Mouse (Mus musculus) urinary bladder, postnatal 25 days (tissue): ENCODE data around the gene Lcn2.
A peak's percentile ranks its signal among the peaks of the same experiment; 100 is the strongest.

Experiments
- DNase-seq: peaks from one replicate; pipeline ENCODE4 v3.0.0; 2022; ENCODE audit warnings: low spot score

Lcn2 gene

GRCm38 (mm10) chr2:32412742-32413531 lies 24.9 kb upstream of the Lcn2 start:
- DNase-seq: no peak

- DNase-seq: no peak
Observed at GRCm38 (mm10) chr2:32411407-32411806, 23.4 kb upstream of the Lcn2 start.

- DNase-seq: no peak
Observed at GRCm38 (mm10) chr2:32408429-32409424, 20.7 kb upstream of the Lcn2 start.

GRCm38 (mm10) chr2:32407144-32407824 lies 19.2 kb upstream of the Lcn2 start:
- DNase-seq: no peak

GRCm38 (mm10) chr2:32404663-32405062 lies 16.6 kb upstream of the Lcn2 start:
- peak; percentile 97 for DNase-seq

- DNase-seq: no peak
Observed at GRCm38 (mm10) chr2:32396695-32397094, 8.6 kb upstream of the Lcn2 start.

GRCm38 (mm10) chr2:32395946-32396621 lies 8.0 kb upstream of the Lcn2 start:
- peak; percentile 82 for DNase-seq

- peak; percentile 89 for DNase-seq
Observed at GRCm38 (mm10) chr2:32395484-32395945, 7.5 kb upstream of the Lcn2 start, which contains the start of gene Ptges2. Ptges2 (plus strand) TSS chr2:32395896.

GRCm38 (mm10) chr2:32394973-32395372 lies 6.9 kb upstream of the Lcn2 start:
- no peak for DNase-seq

GRCm38 (mm10) chr2:32392063-32392462 lies 4.0 kb upstream of the Lcn2 start:
- DNase-seq: peak; percentile 28

GRCm38 (mm10) chr2:32390871-32391270 lies 2.8 kb upstream of the Lcn2 start:
- DNase-seq: no peak

- DNase-seq: no peak
Observed at GRCm38 (mm10) chr2:32389157-32389556, 1.1 kb upstream of the Lcn2 start.

- no peak for DNase-seq
Observed at GRCm38 (mm10) chr2:32382689-32383088, 5.4 kb downstream of the Lcn2 start.

GRCm38 (mm10) chr2:32381775-32382223 lies 6.3 kb downstream of the Lcn2 start, which contains the start of gene 1110008P14Rik:
1110008P14Rik (minus strand) TSS chr2:32381938.
- DNase-seq: peak; percentile 97

GRCm38 (mm10) chr2:32381141-32381774 lies 6.8 kb downstream of the Lcn2 start:
- DNase-seq: no peak

GRCm38 (mm10) chr2:32380001-32380500 lies 8.0 kb downstream of the Lcn2 start:
- DNase-seq: no peak

- DNase-seq: no peak
Observed at GRCm38 (mm10) chr2:32376963-32377362, 11.1 kb downstream of the Lcn2 start.

GRCm38 (mm10) chr2:32375317-32375940 lies 12.6 kb downstream of the Lcn2 start:
- no peak for DNase-seq

GRCm38 (mm10) chr2:32374191-32374590 lies 13.9 kb downstream of the Lcn2 start:
- no peak for DNase-seq

GRCm38 (mm10) chr2:32367315-32367714 lies 20.7 kb downstream of the Lcn2 start:
- no peak for DNase-seq
